Mouse (Mus musculus) lung, postnatal 0 days (tissue): Measurements from ENCODE around the gene Mef2d. TPM values are rescaled to one million over a fixed set of nuclear protein-coding genes. Genes with fewer than 3 reads are reported as not detected.

ENCODE experiments used
- ATAC-seq: fragments of 200-750 bp; cut with Nextera tagmentation; 2 replicates; pipeline ENCODE4 v1.8.0; 2017; ENCODE audit warnings: moderate library complexity
- DNase-seq: peaks from one replicate; pipeline ENCODE4 v3.0.0-alpha.2; 2016; ENCODE audit warnings: low spot score
- H3K27ac ChIP-seq: fragments of 300-500 bp; sonication (generic); 2 replicates; pipeline ENCODE4 v1.5.1; 2014; ENCODE audit warnings: antibody characterized with exemption, mild to moderate bottlenecking, low read length, mixed read lengths
- H3K27me3 ChIP-seq: fragments of 300-500 bp; sonication (generic); replicated peaks from 2 replicates; pipeline ENCODE4 v1.6.1; 2014; ENCODE audit warnings: low read length, mixed read lengths; ENCODE audit not compliant: insufficient read depth
- H3K36me3 ChIP-seq: fragments of 300-500 bp; sonication (generic); 2 replicates; pipeline ENCODE4 v1.6.1; 2014; ENCODE audit warnings: low read length, mixed read lengths; ENCODE audit not compliant: insufficient read depth
- H3K4me1 ChIP-seq: fragments of 300-500 bp; sonication (generic); 2 replicates; pipeline ENCODE4 v1.6.1; 2014; ENCODE audit warnings: antibody characterized with exemption, low read depth, low read length, mixed read lengths; ENCODE audit not compliant: insufficient read depth
- H3K4me2 ChIP-seq: fragments of 300-500 bp; sonication (generic); replicated peaks from 2 replicates; pipeline ENCODE4 v1.6.1; 2014; ENCODE audit warnings: low read depth, mild to moderate bottlenecking, low read length, moderate library complexity, mixed read lengths
- H3K4me3 ChIP-seq: fragments of 300-500 bp; sonication (generic); 2 replicates; pipeline ENCODE4 v1.5.1; 2014; ENCODE audit warnings: low read depth, low read length
- H3K9ac ChIP-seq: fragments of 300-500 bp; sonication (generic); replicated peaks from 2 replicates; pipeline ENCODE4 v1.6.1; 2014; ENCODE audit warnings: low read depth, mild to moderate bottlenecking
- H3K9me3 ChIP-seq: fragments of 300-500 bp; sonication (generic); 2 replicates; pipeline ENCODE4 v1.6.1; 2016; ENCODE audit warnings: low read length, mixed read lengths
- CTCF ChIP-seq: IDR thresholded peaks from 2 replicates; pipeline ENCODE4 v1.5.1; 2016; ENCODE audit warnings: antibody characterized with exemption, mild to moderate bottlenecking
- EP300 ChIP-seq: IDR thresholded peaks from 2 replicates; pipeline ENCODE4 v1.6.1; 2016; ENCODE audit warnings: antibody characterized with exemption, mild to moderate bottlenecking, control low read depth
- WGBS: fragments of 180-500 bp; shearing (Covaris S2); extraction: QIAGEN DNeasy Blood & Tissue Kit; methylation state at CpG from one replicate; pipeline ENCODE4 v1.1.7; 2014; 5-methylcytosine and 5-hydroxymethylcytosine counted together
- polyA plus RNA-seq: library from polyadenylated mRNA; unstranded; fragments of >200 nt; fragmentation: Nextera tagmentation; extraction: Ambion mirVana; gene quantifications from 2 replicates; pipeline ENCODE4 v1.2.1, GENCODE M21; 2015

The Mef2d gene
- polyA plus RNA-seq, 1 experiment from 2014 or later, result 15.4 TPM

- Histone ChIP-seq H3K27ac (peak overlapping the region; percentile 57), H3K36me3 (no peaks in the 10 kb centered on the region; the same call in 1 of the 2 replicates), H3K4me2 (no peak overlapping the region), H3K9me3 (no peaks in the 10 kb centered on the region), H3K27me3 (no peaks in the 10 kb centered on the region), H3K9ac (no peak overlapping the region), H3K4me1 (no peaks in the 10 kb centered on the region), H3K4me3 (no peak overlapping the region)
- WGBS, result 61% methylated on average over 6 of the region's 6 CpGs
- DNase-seq, result peak; percentile 17
- ATAC-seq, result peak; percentile 65
- TF ChIP-seq EP300 (no peak), CTCF (no peak)
Measured at GRCm38 (mm10) chr3:88102611-88103010, 39.6 kb upstream of the Mef2d start.

- Histone ChIP-seq H3K9ac (no peak overlapping the region), H3K27me3 (no peaks in the 10 kb centered on the region), H3K36me3 (no peaks in the 10 kb centered on the region; the same call in 1 of the 2 replicates), H3K9me3 (no peaks in the 10 kb centered on the region), H3K4me1 (no peaks in the 10 kb centered on the region), H3K27ac (no peak overlapping the region), H3K4me3 (no peak overlapping the region), H3K4me2 (no peak overlapping the region)
- TF ChIP-seq EP300 (no peak), CTCF (no peak)
- 91% methylated on average over 4 of the region's 4 CpGs for WGBS
- no peak for ATAC-seq
- DNase-seq, result no peak
Measured at GRCm38 (mm10) chr3:88106126-88106525, 36.0 kb upstream of the Mef2d start.

- WGBS, result 93% methylated on average over 6 of the region's 6 CpGs
- ATAC-seq, result no peak
- H3K27me3 ChIP-seq, result no peaks in the 10 kb centered on the region
Measured at GRCm38 (mm10) chr3:88109126-88109525, 33.0 kb upstream of the Mef2d start.

GRCm38 (mm10) chr3:88114396-88114795 lies 27.8 kb upstream of the Mef2d start:
- no peak overlapping the region for H3K4me2 ChIP-seq
- DNase-seq (no peak), ATAC-seq (no peak)
- TF ChIP-seq EP300, result no peak
- no peak for TF ChIP-seq CTCF
- no peak overlapping the region for H3K9ac ChIP-seq
- no peaks in the 10 kb centered on the region for H3K9me3 ChIP-seq
- no peak overlapping the region for H3K4me3 ChIP-seq
- H3K4me1 ChIP-seq, result no peaks in the 10 kb centered on the region
- no peak overlapping the region for H3K27ac ChIP-seq
- no peaks in the 10 kb centered on the region for H3K27me3 ChIP-seq
- 0 out of 2 replicates have a peak, but pooled peaks cover 5% of the 10 kb centered on the region for H3K36me3 ChIP-seq
- 80% methylated on average over 12 of the region's 12 CpGs for WGBS

More at GRCm38 (mm10) chr3:88109126-88109525, 33.0 kb upstream of the Mef2d start:
- no peak overlapping the region for H3K9ac ChIP-seq
- H3K36me3 ChIP-seq, result no peaks in the 10 kb centered on the region
- DNase-seq, result no peak
- no peak overlapping the region for H3K4me2 ChIP-seq
- H3K4me3 ChIP-seq, result no peak overlapping the region
- H3K4me1 ChIP-seq, result no peaks in the 10 kb centered on the region
- H3K27ac ChIP-seq, result no peak overlapping the region
- TF ChIP-seq EP300 (no peak), CTCF (no peak)
- H3K9me3 ChIP-seq, result no peaks in the 10 kb centered on the region

GRCm38 (mm10) chr3:88120117-88120651 lies 22.0 kb upstream of the Mef2d start:
- WGBS, result 73% methylated on average over 19 of the region's 19 CpGs
- Histone ChIP-seq H3K9ac (no peak overlapping the region), H3K4me1 (no peaks in the 10 kb centered on the region), H3K9me3 (no peaks in the 10 kb centered on the region), H3K36me3 (0 out of 2 replicates have a peak, but pooled peaks cover 5% of the 10 kb centered on the region), H3K27me3 (no peaks in the 10 kb centered on the region), H3K4me3 (no peak overlapping the region), H3K27ac (peak overlapping the region; percentile 26; the same call in 1 of the 2 replicates), H3K4me2 (no peak overlapping the region)
- DNase-seq, result peak; percentile 77
- peak; percentile 77 for ATAC-seq
- TF ChIP-seq EP300 (no peak), CTCF (no peak)

GRCm38 (mm10) chr3:88121164-88122131 lies 20.7 kb upstream of the Mef2d start:
- H3K9me3 ChIP-seq, result no peaks in the 10 kb centered on the region
- ATAC-seq, result no peak
- TF ChIP-seq CTCF, result no peak
- no peak for TF ChIP-seq EP300
- no peak overlapping the region for H3K9ac ChIP-seq
- no peaks in the 10 kb centered on the region for H3K4me1 ChIP-seq
- H3K36me3 ChIP-seq, result 0 out of 2 replicates have a peak, but pooled peaks cover 5% of the 10 kb centered on the region
- H3K27ac ChIP-seq, result no peak overlapping the region
- DNase-seq, result no peak
- H3K4me3 ChIP-seq, result no peak overlapping the region
- 64% methylated on average over 14 of the region's 14 CpGs for WGBS
- H3K4me2 ChIP-seq, result no peak overlapping the region
- no peaks in the 10 kb centered on the region for H3K27me3 ChIP-seq
